Mouse (Mus musculus) cerebellum, adult 2 months (tissue): ENCODE results near the gene Sf1.

Source experiments
- CTCF ChIP-seq: fragments of 200-500 bp; IDR thresholded peaks from 2 replicates; pipeline ENCODE4 v1.5.1; 2011; ENCODE audit warnings: low read depth, mild to moderate bottlenecking, control low read depth, low read length, moderate library complexity, borderline replicate concordance; ENCODE audit not compliant: insufficient read depth
- POLR2A ChIP-seq: fragments of 200-500 bp; IDR thresholded peaks from 2 replicates; pipeline ENCODE4 v1.6.1; 2011; ENCODE audit warnings: low read length, control low read depth, borderline replicate concordance; ENCODE audit not compliant: insufficient read depth

DNA sequence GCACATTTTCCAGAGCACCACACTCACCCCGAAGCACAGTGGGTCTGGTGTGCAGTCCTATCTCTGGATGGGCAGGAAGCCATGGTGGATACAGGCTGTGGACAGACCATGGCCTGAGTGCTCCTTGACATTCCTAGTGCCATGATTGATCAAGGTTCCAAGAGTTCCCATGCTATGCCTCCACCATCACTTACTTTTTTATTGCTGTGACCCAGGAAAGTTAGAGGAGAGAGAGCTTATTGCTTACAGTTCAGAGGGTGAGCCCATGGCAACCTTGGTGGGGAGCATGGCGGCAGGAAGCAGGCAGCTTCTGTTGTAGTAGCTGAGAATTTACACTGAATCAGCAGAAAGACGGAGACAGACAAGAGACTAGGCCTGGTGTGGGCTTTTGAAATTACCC is 2.2 kb upstream of the Sf1 start:
- TF ChIP-seq CTCF (no peak), POLR2A (no peak)
